Mouse (Mus musculus) olfactory bulb, adult 2 months (tissue): ENCODE measurements at regions not wholly inside any gene's neighbourhood (a gene's known extent, or its start where the extent isn't known, plus 50 kb on each side); places are given as distances from the start of the nearest gene placed in this dataset.

ENCODE experiments used
- H3K27ac ChIP-seq: fragments of 200-500 bp; 2 replicates; pipeline ENCODE4 v1.5.1; 2012; ENCODE audit warnings: low read depth, low read length; ENCODE audit not compliant: insufficient read depth
- H3K4me1 ChIP-seq: fragments of 200-500 bp; 2 replicates; pipeline ENCODE4 v1.6.1; 2012; ENCODE audit warnings: low read length; ENCODE audit not compliant: control insufficient read depth, insufficient read depth
- H3K4me3 ChIP-seq: fragments of 200-500 bp; 2 replicates; pipeline ENCODE4 v1.5.1; 2012; ENCODE audit warnings: mild to moderate bottlenecking, low read depth, low read length, moderate library complexity; ENCODE audit not compliant: insufficient read depth
- CTCF ChIP-seq: fragments of 200-500 bp; IDR thresholded peaks from 2 replicates; pipeline ENCODE4 v1.5.1; 2012; ENCODE audit warnings: low read depth, mild to moderate bottlenecking, low read length, moderate library complexity; ENCODE audit not compliant: insufficient read depth
- POLR2A ChIP-seq: fragments of 200-500 bp; IDR thresholded peaks from 2 replicates; pipeline ENCODE4 v1.6.1; 2012; ENCODE audit warnings: mild to moderate bottlenecking, low read depth, low read length, moderate library complexity; ENCODE audit not compliant: insufficient read depth
- WGBS: fragments of 180-500 bp; shearing (Covaris S2); methylation state at CpG from one replicate; pipeline ENCODE4 v1.1.7; 2018; 5-methylcytosine and 5-hydroxymethylcytosine counted together

DNA sequence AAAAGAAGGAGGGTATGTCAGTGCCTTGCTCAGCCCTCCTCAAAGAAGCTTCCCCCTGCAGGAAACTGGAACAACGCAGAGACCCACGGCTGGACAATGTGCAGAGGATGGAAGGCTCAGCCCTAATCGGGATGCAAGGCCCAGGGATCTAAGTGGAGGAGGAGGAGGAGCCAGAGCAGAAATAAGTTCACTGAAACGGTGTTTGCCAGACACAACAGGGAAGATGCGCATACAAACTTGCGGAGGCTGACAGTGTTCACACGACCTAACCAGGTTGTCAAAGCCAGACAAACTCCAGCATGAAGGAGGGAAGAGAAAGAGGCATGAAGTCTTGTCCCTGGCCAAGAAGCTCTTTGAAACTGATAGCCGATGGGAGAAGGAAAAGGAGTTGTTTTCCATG, 98.3 kb downstream of the Sall1 start:
- no peak for TF ChIP-seq CTCF
- peaks cover 25% of the 10 kb centered on the region for H3K4me1 ChIP-seq
- no peak overlapping the region for H3K4me3 ChIP-seq
- H3K27ac ChIP-seq: no peak overlapping the region
- 55% methylated on average over 8 of the region's 8 CpGs for WGBS

DNA sequence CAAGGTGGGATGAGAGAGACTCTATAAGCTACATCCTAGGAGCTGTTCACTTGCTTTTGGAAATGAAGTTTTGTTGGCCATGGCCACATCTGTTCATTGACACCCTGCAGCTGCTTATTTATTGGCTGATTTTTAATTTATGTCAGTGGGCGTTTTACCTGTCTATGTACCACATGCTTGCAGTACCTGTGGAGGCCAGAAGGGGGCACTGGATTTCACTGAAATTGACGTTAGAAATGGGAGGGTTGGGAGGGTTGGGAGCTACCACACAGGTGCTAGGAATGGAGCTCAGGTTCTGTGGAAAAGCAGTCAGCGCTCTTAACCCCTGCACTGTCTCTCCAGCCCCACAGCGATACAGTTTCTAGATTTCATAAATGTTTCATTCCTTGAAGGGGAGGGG, 99.9 kb downstream of the Sall1 start:
- TF ChIP-seq CTCF (0 out of 2 replicates have a peak, but pooled peaks have one; percentile 5), POLR2A (no peak)
- H3K27ac ChIP-seq: no peak overlapping the region
- whole genome bisulfite sequencing: 52% methylated on average over 4 of the region's 4 CpGs
- H3K4me3 ChIP-seq: no peak overlapping the region
- peaks cover 17% of the 10 kb centered on the region for H3K4me1 ChIP-seq

DNA sequence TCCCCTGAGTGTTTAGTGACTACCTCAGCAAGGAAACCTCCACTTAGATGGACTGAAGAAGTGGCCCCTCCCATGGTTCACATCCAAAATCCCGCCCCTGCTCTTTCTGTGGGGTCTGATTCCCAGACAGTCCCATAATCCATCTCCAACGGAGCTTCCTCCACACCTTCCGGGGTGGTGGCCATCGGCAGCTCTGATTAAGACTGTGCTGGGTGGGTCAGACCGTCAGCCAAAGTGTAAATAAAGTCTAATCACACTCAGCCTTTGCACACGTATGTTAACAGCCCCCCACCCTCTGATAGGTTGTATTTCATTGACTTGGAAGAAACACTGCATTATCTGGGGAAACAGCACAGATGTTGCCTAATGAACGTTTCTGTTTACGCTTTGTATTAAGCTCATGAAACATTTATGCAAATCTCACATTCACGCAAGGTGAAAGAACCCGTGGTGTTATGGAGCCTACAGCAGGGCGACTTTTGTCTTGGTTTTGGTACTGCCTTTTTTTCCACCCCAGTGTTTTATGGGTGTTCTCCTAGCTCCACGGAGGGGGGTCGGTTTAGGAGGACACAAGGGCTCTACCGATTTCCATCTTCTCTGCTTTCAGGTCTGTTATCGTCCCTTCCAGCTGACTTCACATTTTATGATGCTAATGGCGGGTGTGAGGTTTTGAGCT, 104.8 kb downstream of the Sall1 start:
- peaks cover 2% of the 10 kb centered on the region; the same call in 1 of the 2 replicates for H3K4me1 ChIP-seq
- WGBS: 45% methylated on average over 16 of the region's 16 CpGs

GRCm38 (mm10) chr8:88934708-88935107, 109.3 kb downstream of the Sall1 start:
- H3K4me3 ChIP-seq: no peak overlapping the region
- no peak overlapping the region for H3K27ac ChIP-seq
- H3K4me1 ChIP-seq: peaks cover 2% of the 10 kb centered on the region; the same call in 1 of the 2 replicates
- no peak for TF ChIP-seq CTCF
- TF ChIP-seq POLR2A: no peak
- 95% methylated on average over 5 of the region's 5 CpGs for WGBS

More for the DNA sequence above, 104.8 kb downstream of the Sall1 start:
- H3K27ac ChIP-seq: no peak overlapping the region
- no peak for TF ChIP-seq CTCF
- TF ChIP-seq POLR2A: no peak
- H3K4me3 ChIP-seq: no peak overlapping the region

- WGBS: 89% methylated on average over 5 of the region's 5 CpGs
- TF ChIP-seq POLR2A: no peak
- no peak for TF ChIP-seq CTCF
These were observed 112.9 kb downstream of the Sall1 start for GRCm38 (mm10) chr8:88931050-88931449.

GRCm38 (mm10) chr8:88930370-88930769, 113.6 kb downstream of the Sall1 start:
- H3K4me3 ChIP-seq: no peak overlapping the region
- TF ChIP-seq POLR2A (no peak), CTCF (no peak)
- peaks cover 3% of the 10 kb centered on the region; the same call in 1 of the 2 replicates for H3K4me1 ChIP-seq
- H3K27ac ChIP-seq: no peak overlapping the region
- 79% methylated on average over 2 of the region's 2 CpGs for WGBS

More at GRCm38 (mm10) chr8:88931050-88931449, 112.9 kb downstream of the Sall1 start:
- peaks cover 3% of the 10 kb centered on the region; the same call in 1 of the 2 replicates for H3K4me1 ChIP-seq
- H3K27ac ChIP-seq: no peak overlapping the region
- no peak overlapping the region for H3K4me3 ChIP-seq

- peaks cover 3% of the 10 kb centered on the region; the same call in 1 of the 2 replicates for H3K4me1 ChIP-seq
- H3K4me3 ChIP-seq: no peak overlapping the region
- 63% methylated on average over 7 of the region's 7 CpGs for WGBS
- no peak for TF ChIP-seq CTCF
- TF ChIP-seq POLR2A: no peak
- no peak overlapping the region for H3K27ac ChIP-seq
These were observed 115.1 kb downstream of the Sall1 start for GRCm38 (mm10) chr8:88928675-88929377.

DNA sequence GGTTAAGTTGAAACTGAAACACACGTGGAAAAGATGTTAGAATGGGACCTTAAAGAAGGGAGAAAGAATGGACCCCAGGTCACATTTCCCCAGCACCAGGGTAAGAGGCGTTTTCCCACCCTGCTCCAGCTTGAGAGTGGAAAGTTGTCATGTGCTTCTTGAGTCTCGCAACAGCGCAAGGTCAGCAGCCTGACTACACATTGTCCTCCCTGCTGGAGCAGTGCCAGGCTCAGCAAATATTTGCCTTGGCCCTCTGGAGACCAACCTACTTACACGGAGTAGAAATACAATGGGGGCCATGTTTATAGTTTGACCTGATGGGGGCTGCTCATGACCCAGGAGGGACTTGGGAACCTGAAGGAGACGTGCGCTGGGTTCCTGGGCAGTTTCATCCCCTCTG, 121.1 kb downstream of the Sall1 start:
- Histone ChIP-seq H3K4me1 (no peaks in the 10 kb centered on the region), H3K4me3 (no peak overlapping the region), H3K27ac (no peak overlapping the region)
- 70% methylated on average over 7 of the region's 7 CpGs for WGBS
- no peak for TF ChIP-seq POLR2A
- TF ChIP-seq CTCF: no peak

- TF ChIP-seq POLR2A (no peak), CTCF (no peak)
- WGBS: 88% methylated on average over 4 of the region's 4 CpGs
These were observed 122.0 kb downstream of the Sall1 start for GRCm38 (mm10) chr8:88921967-88922366.

GRCm38 (mm10) chr8:88919282-88919681, 124.7 kb downstream of the Sall1 start:
- TF ChIP-seq POLR2A: no peak
- WGBS: 88% methylated on average over 4 of the region's 4 CpGs
- Histone ChIP-seq H3K27ac (no peak overlapping the region), H3K4me3 (no peak overlapping the region), H3K4me1 (0 out of 2 replicates have a peak, but pooled peaks cover 4% of the 10 kb centered on the region)

More at GRCm38 (mm10) chr8:88921967-88922366, 122.0 kb downstream of the Sall1 start:
- 0 out of 2 replicates have a peak, but pooled peaks cover 4% of the 10 kb centered on the region for H3K4me1 ChIP-seq
- H3K4me3 ChIP-seq: no peak overlapping the region
- no peak overlapping the region for H3K27ac ChIP-seq
